Mouse (Mus musculus) cerebellum, adult 11-12 months (tissue): ENCODE data around the gene Dock3.
"Not testable (repeated sequence)": the region's sequence is repeated elsewhere in the genome, so short reads cannot be mapped to it uniquely, and the experiment has no call there.

ENCODE experiments used
- DNase-seq: peaks from one replicate; pipeline ENCODE4 v3.0.0; 2022

Dock3 gene

DNA sequence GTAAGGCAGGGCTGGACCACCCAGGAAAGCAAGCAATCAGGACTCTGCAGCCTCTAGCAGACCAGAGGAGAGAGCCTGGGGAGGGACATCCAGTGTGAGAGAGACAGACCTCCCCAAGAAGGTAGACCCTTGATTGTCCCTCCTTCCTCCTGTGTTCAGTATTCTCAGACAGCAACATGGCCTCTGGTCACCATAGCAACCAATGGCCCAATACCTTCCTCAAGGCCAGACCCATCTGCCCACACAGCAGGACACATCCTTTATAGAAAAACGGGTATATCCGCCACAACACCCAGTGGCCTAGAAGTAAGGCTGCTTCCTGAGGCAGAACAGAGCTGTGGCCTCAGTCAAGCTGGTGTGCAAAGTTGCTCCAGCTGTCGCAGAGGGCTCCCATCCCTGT, 23.9 kb upstream of the Dock3 start:
- DNase-seq, result peak; percentile 78

DNA sequence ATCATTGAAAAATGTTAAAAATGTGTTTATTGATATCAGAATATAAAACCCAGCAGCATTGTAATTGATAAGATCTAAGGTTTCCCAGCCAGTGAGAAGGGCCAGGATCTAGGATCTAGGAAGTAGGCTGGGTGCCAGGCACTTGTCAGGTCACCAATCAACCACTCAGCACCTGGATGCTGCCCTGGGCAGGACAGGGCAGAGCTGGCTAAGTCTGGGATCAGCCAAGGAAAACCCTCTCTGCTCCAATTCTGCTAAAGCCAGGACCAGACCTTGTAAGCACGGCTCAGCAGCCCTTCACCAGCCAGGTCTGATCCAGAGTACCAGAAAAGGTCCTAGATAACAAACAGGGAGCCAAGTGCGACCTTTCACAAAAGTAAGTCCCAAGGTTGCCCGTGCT, 23.2 kb upstream of the Dock3 start:
- no peak for DNase-seq

DNA sequence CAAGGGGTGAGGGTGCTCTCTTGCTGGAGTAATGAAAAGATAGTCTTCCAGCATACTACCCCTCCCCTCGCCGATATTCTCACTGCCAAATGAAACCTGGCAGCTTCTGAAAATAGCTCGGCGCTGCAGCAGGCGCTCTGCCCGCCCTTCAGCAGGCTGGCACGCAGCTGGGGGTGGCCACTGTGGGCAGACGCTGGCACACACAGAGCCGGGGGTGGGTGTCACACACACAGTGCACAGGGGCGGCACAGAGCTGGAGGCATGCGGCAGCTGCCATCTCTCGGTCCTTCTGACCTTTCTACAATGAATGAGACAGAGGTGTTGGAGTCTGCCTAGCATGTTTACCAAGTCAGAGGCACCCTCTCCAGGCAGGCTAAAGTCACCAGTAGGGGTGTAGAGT, 22.8 kb upstream of the Dock3 start:
- DNase-seq, result peak; percentile 87

DNA sequence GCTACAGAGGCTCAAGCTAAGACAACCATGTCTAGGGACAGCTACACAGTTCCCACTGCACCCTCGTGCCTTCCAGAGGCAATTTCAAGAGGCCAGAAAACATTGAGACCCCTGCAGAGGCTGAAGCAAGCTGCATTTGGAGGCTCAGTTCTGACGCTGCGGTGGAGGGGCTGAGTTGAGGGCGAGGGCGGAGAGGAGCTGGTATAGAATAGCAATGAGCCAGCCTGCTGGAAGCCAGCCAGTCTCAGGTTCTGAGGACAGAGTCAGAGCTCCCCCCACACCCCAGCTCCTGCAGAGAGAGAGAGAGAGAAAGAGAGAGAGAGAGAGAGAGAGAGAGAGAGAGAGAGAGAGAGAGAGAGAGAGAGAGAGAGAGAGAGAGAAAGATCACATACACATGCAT, 20.5 kb upstream of the Dock3 start:
- no peak for DNase-seq

DNA sequence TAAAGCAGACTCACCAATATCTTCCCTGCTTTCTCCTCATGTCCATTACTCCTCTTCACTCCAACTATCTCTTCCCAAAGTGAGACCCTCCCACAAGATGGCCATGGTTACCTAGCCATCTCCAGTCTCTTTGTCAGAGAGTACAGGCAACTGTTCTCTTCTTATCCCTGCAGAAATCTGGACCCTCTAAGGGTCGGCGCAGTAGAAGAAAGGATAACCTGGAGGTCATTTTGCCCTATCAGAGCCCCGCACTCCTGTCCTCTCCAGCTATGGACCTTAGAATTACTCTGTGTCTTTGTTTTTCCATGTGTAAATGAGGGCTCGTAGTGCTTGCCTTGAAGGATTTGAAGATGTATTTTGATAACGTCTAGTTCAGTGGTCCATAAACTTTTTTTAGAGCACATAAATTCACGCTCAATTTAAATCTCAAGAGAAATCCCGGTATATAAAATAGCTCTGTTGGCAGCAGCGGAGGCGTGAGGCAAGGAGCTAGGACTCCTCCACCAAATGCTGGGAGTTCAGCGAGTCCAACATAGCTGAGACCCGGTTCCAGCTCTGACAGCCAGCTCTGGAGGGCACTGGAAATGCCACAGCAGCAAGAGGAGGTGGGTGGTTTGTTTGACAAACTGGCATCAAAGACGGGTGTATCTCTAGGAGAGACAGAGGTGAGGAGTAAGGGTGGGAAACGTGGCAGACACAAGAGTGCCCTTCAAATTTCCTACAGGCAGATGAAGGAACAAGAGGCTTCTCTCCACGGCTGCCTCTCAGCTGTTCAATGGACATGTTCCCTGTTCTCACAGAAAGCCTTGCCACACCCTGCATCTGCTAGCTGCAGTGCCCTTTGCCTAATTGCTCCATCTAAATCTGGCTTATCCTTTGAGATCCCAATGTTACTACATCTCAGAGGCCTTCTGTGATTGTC, 19.0 kb upstream of the Dock3 start:
- no peak for DNase-seq

DNA sequence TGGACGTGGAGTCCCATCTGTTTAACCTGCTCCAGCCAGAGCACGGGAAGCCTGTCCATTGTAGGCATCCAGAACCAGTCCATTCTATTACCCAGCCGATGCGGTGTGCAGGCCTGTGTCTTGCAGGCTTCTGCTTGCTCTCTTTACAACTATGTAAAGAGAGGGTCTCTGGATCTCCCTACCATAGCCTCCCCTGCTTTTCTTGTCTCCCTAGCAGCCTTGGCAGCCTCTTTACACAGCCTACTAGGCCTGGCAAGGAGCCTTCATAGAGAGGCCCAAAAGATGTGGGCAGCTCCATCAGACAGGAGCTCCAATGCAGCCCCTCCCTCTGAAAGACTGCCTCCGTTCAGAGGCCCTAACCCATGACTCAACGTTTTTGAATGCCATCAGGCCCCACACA, 17.4 kb upstream of the Dock3 start:
- no peak for DNase-seq

DNA sequence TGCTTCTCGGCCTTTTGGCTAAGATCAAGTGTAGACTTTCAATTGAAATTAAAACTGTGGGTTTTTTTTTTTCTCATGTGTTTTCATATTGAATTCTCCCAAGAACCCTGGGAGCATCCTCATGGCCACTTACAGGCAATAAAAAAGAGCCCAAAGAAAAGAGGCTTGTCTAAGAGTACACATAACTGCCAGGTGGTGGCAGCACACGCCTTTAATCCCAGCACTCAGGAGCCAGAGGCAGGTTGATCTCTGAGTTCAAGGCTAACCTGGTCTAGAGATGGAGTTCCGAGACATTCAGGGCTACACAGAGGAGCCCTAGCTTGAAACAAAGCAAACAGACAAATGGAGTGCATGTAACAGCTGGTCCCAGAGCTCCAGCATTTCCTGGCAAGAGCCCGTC, 14.5 kb upstream of the Dock3 start:
- no peak for DNase-seq

DNA sequence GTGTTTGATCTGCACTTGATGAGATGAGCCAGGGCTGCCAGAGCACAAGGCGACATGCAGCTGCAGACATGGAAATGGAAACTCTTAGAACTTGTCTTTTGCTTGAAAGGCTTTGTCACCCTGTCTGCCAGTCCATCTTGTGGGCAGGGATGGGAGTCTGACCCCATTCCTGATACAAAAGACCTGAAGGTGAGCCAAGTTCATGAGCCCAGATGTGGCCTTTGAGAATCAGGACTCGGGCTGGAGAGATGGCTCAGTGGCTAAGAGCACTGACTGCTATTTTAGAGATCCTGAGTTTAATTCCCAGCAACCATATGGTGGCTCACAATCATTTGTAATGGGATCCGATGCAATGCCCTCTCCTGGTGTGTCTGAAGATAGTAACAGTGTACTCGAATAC, 13.6 kb upstream of the Dock3 start:
- DNase-seq, result no peak

DNA sequence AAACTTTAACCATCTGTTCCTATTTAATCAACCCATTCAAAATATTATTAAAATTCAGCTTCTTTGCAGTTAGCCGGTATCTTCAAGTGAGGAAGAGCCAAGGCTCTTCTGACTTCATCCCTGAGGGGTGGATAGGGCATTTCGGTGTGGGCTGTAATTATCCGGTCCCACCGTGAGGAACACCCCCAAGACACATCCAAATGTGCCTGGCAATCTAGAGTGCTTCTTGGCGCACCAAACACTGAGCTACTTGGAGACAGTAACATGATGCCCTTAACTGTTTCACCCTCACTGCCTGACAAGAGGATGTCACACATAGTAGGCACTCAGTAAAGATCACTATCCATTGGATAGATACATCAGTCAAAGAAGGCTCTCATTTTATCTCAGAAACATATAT, 4.4 kb upstream of the Dock3 start:
- DNase-seq, result no peak

DNA sequence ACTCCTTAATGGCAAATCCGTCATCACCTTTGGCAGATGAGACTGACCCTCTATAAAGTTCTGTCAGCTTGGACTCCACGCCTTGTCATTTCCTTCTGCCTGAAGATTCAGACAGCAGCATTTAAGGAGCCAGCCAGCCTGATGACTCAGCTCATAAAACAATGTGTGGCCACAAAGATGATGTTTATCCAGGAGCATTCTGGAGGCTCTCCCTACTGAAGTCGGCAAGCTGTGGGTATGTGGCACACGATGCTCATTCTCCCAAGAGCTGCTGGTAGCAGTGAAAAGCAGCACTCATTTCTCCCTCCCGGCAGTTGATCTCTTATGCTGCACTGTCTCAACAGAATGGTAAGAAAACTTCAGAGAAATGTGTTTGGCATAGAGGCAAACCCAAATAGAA, 3.6 kb upstream of the Dock3 start:
- no peak for DNase-seq

DNA sequence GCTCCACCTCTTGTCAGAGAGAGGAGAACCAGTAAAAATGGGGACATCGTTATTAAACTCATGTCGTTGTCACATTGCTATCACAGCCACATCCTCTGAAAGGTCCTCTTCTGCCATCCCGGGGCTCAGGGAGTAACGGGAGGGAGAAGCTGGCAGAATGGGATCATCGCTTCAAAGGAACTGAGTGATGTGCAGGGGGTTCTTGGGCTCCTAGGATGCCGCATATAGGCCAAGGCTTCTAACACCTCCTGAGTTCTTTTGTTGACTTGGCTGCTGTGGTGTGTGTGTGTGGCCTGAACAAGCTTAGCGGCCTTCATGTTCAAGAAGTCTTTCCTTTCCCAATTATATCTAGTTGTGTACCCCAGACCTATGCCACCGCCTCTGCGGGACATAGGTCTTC, 431 bp upstream of the Dock3 start:
- no peak for DNase-seq

DNA sequence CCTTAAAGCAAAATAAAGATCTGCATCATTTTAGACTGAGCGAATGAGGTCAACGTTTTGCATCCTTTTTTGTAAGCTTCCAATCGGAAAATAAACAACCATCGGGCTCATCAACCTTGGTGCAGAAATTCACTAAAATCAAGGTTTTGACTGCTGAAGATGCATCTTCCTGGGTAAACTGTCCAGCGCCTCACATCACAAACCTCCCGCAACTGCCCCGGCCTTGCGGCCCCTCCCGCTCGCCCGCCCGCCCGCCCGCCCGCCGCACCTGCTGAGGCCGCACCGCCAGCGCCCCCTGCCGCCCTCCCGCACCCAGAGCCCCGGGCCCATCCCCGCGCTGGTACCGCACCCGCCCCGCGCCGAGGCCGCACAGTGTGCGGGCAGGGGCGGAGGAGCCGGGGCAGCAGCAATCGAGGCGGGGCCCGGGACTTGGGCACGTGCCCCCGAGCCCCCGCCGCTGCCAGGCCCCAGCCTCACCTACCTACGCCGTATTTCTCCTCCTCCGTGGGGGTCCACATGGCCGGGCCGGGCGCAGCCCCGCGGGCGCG, 644 bp downstream of the Dock3 start:
- DNase-seq, result peak; percentile 76

DNA sequence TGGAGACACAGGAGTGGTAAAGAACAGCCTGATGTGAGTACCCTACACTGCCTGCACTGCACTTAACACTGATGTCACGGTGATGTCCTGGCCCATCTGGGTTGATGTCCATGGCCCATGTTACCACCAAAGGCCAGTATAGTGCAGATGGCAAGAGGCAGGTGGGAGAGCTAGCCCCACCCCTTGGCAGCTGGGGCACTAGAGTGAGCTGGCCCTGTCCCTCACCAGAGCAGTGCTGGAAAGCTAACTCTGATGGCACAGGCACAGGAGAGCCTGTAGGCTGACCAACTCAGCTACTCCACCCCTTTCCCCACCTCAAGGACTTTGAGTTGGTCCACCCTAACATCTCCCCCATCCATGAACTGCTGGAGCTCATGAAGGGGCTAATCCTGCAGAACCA, 7.1 kb downstream of the Dock3 start:
- peak; percentile 42 for DNase-seq

DNA sequence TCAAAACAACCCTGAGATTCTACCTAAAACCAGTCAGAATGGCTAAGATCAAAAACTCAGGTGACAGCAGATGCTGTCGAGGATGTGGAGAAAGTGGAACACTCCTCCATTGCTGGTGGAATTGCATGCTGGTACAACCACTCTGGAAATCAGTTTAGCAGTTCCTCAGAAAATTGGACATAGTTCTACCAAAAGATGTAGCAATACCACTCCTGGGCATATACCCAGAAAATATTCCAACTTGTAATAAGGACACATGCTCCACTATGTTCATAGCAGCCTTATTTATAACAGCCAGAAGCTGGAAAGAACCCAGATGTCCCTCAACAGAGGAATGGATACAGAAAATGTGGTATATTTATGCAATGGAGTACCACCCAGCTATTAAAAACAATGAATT, 56.9 kb downstream of the Dock3 start:
- DNase-seq, result not testable (repeated sequence)

DNA sequence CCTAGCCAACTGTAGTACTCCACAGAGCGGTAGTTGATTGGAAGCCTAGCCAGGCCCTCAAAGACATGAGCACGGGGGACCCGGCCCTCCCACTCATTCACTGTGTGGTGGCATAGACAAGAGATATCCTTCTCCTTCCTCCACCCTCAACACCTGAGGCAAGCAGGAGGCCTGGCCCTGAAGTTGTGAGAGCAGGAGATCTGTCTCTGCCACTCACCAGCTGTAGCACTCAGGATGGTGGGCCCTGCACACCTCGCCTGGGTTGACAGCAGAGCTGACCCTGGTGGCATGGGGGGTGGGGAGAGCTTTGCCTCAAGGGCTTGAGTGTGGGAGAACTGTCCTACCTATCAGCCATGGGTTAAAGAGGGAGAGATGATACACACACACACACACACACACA, 65.9 kb downstream of the Dock3 start:
- DNase-seq, result no peak

DNA sequence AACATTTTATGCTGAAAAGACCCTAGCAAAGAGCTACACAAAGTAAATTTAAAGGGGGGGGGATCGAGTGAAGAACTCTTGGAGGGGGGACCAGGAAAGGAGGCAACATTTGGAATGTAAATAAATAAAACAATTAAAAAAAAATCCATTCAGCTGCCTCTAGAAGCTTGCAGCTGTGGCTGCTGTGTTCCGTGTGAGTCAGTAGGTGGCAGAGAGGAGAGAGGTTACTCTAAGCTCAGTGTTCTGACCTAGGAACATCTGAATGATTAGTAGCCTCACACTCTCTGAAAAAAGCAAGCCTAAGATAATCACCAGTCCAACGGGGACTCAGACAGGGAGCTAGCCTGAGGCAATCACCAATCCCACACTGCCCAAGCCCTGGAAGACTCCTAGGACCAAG, 66.9 kb downstream of the Dock3 start:
- DNase-seq, result no peak

DNA sequence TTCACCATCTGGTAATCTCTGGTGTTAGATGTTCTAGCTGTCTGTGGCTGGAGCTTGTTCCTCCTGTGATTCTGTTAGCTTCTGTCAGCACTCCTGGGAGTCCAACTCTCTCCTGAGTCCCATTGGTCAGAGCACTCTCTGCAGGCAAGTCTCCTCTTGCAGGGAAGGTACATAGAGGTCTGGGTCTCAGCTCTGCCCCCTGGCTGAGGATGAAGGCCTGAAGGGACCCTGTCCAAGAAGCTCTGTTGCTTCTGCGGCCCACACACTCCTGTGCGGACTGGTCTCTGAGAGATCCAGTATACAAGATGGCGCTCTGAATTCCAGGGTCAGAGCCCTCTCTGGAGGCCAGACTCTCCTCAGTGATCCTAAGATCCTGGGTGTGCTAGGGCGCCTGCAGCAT, 75.3 kb downstream of the Dock3 start:
- DNase-seq, result not testable (repeated sequence)

DNA sequence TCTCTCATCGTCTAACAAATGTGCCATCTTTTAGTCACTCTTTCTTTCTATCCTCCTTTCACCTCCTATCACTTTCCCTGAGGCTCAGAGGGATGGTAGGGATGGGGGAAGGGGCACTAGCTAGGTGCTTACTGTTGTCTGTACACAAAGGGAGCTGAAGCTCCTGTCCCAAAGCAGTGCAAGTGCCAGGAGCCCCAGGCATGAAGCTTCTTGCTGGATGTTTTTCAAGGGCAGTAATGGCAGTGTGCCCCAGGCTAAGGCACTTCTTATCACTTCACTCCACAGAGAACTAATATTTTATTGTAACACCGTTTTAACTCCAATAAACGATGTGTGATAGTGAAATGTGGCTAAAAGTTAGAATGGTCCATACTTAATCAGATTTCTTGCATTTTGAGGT, 118.9 kb downstream of the Dock3 start:
- peak; percentile 59 for DNase-seq

DNA sequence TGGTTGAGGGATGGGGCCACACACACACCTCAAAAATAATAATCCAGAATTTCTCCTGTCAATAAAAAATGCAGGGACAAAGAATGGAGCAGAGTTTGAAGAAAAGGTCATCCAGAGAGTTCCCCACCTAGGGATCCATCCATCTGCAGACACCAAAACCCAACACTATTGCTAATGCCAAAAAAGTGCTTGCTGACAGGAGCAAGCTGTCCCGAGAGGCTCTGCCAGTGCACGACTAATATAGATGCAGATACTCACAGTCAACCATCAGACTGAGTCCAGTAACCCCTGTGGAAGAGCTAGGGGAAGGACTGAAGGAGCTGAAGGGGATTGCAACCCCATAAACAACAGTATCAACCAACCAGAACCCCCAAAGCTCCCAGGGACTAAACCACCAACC, 119.7 kb downstream of the Dock3 start:
- DNase-seq, result peak; percentile 41

DNA sequence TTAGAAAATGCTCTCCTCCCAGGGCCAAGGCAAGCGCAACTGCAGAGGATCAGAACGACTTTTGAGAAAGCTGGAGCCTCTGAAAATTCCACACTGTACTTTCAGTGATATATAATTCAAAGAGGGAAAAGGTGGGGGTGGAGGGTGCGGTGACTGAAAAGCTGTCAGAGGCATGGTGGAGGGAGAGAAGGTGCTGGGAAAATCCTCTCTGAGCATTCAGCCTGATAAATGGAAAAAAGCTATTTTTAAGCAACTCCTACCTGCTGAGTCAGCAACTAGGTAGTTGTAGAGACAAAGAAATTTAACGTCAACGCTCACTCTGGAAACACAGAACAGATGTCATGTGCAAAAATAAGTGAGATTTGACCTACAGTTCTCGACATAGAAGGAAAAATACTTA, 132.2 kb downstream of the Dock3 start:
- no peak for DNase-seq

DNA sequence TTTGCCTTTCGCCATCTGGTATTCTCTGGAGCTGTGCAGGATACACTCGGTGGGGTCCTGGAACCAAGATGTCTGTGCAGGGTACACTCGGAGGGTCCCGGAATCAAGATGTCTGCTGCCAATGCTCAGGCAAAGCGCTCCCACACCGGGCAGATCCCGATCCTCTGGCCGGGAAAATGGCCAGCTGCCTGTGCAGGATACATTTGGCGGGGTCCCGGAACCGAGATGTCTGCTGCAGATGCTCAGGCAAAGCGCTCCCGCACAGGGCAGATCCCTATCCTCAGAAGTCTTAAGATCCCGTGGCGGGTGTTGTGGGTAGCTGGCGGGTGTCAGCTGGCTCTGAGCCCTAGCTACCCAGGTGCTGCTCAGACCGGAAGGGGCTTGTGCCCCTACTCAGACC, 142.3 kb downstream of the Dock3 start:
- DNase-seq, result not testable (repeated sequence)

DNA sequence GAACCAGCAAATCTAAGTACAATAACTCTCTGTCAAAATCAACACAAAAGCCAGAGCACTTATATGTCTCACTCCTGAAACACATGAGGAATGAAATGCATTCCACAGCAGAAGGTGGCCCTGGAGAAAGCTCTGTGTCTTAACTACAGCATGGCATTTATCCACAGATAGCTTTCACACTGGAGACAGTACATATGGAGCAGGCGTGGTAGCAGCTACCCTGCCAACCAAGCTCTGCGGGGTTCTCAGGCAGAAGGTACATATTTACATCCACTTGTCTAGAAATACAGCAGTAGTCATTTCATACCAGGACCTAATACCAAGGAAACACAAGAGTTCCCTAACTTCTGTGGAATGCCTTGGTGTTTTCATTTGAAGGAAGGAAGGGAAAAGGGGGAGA, 144.2 kb downstream of the Dock3 start:
- DNase-seq, result peak; percentile 70

DNA sequence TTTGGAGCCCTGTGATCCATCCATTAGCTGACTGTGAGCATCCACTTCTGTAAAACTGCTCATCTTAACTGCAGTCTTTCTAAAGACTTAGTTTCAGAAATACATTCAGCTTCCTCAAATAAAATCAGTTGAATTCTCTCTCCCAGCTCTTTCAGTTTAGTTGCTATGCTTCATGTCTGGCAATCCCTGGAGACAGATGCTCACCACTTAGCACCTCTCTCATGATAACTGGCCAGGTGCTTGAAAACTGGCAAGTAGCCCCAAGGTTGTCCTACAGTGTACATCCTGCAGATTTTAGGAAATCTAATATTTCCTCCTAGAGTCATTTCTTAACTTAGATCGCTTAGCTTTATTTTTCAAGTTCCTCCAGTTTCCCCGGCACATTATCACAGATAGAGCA, 193.8 kb downstream of the Dock3 start:
- no peak for DNase-seq

DNA sequence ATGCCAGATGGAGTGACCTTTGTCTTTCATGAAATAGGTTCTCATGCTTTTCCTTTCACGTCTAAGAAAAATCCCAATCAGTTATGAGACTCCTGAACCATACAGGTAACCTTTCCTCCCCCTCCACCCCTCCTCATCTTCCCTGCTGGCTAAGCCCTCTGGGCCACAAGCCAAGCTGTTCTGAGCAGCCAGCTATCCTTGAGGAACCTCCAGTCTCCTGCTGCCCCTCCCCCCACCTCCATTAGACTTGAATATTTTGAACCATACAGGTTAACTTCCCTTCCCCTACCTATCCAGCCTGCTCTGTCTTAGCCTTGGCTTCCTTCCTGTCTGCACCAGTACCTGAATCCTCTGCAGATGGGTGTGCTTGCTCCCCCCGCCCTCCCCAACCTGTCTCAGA, 204.1 kb downstream of the Dock3 start:
- peak; percentile 43 for DNase-seq

DNA sequence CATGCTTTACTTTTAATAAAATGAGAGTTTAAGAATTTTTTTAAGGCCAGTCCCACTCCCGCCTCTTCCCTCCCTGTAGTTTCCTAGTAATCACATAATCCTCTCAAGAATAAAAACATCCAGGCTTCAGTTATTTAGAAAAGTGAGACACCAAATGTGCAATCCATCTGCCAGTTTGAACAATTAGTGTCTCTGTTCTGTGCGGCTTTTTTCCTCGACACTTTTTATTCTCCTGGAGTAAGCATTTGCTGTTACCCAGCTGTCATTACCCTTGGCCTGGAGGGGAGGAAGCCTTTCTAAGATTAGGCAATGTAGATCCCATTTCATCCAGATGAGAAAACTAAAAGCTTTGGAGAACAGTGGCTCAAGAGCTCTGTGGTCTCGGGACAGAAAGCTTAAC, 221.9 kb downstream of the Dock3 start:
- no peak for DNase-seq
